Mouse (Mus musculus) midbrain, embryonic 14.5 days (tissue): ENCODE data around the gene Ncapd2. TPM values are rescaled to one million over a fixed set of nuclear protein-coding genes. Genes with fewer than 3 reads are reported as not detected.

Experiments used
- ATAC-seq: fragments of 200-750 bp; cut with Nextera tagmentation; 2 replicates; pipeline ENCODE4 v1.8.0; 2017; ENCODE audit warnings: moderate number of reproducible peaks, moderate library complexity; ENCODE audit not compliant: low FRiP score, low TSS enrichment
- DNase-seq: peaks from one replicate; pipeline ENCODE4 v3.0.0-alpha.2; 2015
- H3K27ac ChIP-seq: fragments of 300-500 bp; sonication (generic); replicated peaks from 2 replicates; pipeline ENCODE4 v1.5.1; 2014; ENCODE audit warnings: mild to moderate bottlenecking, low read depth, low read length, moderate library complexity
- H3K27me3 ChIP-seq: fragments of 300-500 bp; sonication (generic); 2 replicates; pipeline ENCODE4 v1.6.1; 2014; ENCODE audit warnings: low read length, control low read depth, mixed read lengths; ENCODE audit not compliant: control insufficient read depth, insufficient read depth
- H3K36me3 ChIP-seq: fragments of 300-500 bp; sonication (generic); 2 replicates; pipeline ENCODE4 v1.6.1; 2014; ENCODE audit warnings: low read length, control low read depth; ENCODE audit not compliant: control insufficient read depth, insufficient read depth
- H3K4me1 ChIP-seq: fragments of 300-500 bp; sonication (generic); 2 replicates; pipeline ENCODE4 v1.6.1; 2014; ENCODE audit warnings: mild to moderate bottlenecking, antibody characterized with exemption, low read length, control low read depth; ENCODE audit not compliant: control insufficient read depth, insufficient read depth
- H3K4me2 ChIP-seq: fragments of 300-500 bp; sonication (generic); 2 replicates; pipeline ENCODE4 v1.6.1; 2014; ENCODE audit warnings: mild to moderate bottlenecking, low read length, moderate library complexity
- H3K4me3 ChIP-seq: fragments of 300-500 bp; sonication (generic); replicated peaks from 2 replicates; pipeline ENCODE4 v1.5.1; 2014; ENCODE audit warnings: low read depth, low read length
- H3K9ac ChIP-seq: fragments of 300-500 bp; sonication (generic); replicated peaks from 2 replicates; pipeline ENCODE4 v1.6.1; 2014; ENCODE audit warnings: mild to moderate bottlenecking, low read length, moderate library complexity
- H3K9me3 ChIP-seq: fragments of 300-500 bp; sonication (generic); 2 replicates; pipeline ENCODE4 v1.6.1; 2016; ENCODE audit warnings: low read length, control low read depth, mixed read lengths; ENCODE audit not compliant: control insufficient read depth
- WGBS: fragments of 180-500 bp; shearing (Covaris S2); extraction: QIAGEN DNeasy Blood & Tissue Kit; methylation state at CpG from one replicate; pipeline ENCODE4 v1.1.7; 2014; 5-methylcytosine and 5-hydroxymethylcytosine counted together
- polyA plus RNA-seq: library from polyadenylated mRNA; unstranded; fragments of >200 nt; fragmentation: Nextera tagmentation; extraction: Ambion mirVana; gene quantifications from 2 replicates; pipeline ENCODE4 v1.2.1, GENCODE M21; 2014

Ncapd2 gene
- polyA plus RNA-seq, 1 experiment from 2014 or later, result 50.3 TPM

DNA sequence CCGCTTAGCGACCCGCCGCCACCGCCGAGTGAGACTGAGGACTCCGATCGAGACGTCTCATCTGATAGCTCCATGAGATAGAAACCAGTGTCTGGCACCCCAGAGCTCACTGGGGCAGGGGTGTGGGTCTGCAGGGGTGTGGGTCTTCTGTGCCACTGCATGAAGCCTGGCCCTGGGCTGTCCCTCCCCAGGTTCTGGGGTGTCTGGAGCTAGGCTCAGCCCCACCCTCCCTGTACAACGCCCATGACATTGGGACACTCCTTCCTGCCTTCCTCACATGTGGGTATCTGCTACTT, 31.0 kb downstream of the Ncapd2 start:
- Histone ChIP-seq H3K36me3 (peaks cover 55% of the 10 kb centered on the region), H3K27ac (no peak overlapping the region)
- 42% methylated on average over 10 of the region's 10 CpGs for WGBS

DNA sequence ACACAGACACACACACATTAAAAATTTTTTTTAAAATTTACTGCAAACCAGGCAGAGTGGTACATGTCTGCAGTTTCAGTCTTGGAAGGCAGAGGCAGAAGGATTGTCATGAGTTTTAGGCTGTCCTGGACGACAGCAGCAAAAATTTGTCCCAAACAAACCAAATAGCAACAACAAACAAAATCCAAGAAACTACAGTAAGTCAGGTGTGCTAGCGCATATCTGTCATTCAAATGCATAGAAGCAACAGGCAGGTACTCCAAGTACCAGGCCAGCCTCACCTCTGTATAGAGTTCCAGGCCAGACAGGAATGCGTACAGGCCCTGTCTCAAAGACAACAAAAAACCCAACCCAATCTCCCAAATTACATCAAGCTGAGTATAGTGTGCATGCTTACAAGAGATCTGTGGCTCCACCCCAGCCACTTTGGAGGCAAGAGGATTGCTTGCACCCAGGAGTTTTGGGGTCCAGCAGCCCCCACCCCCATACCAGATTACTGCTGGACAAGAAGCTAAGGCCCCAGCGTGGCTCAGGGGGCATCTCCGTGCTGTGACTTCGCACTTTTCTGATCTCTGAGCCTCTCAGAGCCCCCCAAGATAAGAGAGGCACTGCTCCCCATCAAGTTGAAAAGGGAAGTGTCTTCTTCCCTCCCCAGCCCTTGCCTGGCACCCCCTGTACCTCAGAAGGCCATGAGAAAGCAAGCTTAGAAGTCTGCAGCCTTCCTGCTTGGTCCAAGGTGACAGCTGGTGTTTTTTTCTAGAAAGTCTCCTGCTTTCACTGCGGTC, 31.5 kb downstream of the Ncapd2 start:
- H3K4me1 ChIP-seq, result peaks cover 12% of the 10 kb centered on the region
- peaks cover 55% of the 10 kb centered on the region for H3K36me3 ChIP-seq
- no peak overlapping the region for H3K4me3 ChIP-seq
- H3K27me3 ChIP-seq, result no peaks in the 10 kb centered on the region
- no peak overlapping the region; the same call in 1 of the 2 replicates for H3K9ac ChIP-seq
- no peak overlapping the region for H3K27ac ChIP-seq
- no peak overlapping the region for H3K4me2 ChIP-seq
- H3K9me3 ChIP-seq, result no peaks in the 10 kb centered on the region
- WGBS, result 88% methylated on average over 7 of the region's 7 CpGs
- no peak for DNase-seq
- ATAC-seq, result no peak

More for the DNA sequence above, 31.0 kb downstream of the Ncapd2 start:
- DNase-seq, result no peak
- no peak for ATAC-seq
- Histone ChIP-seq H3K4me1 (peaks cover 12% of the 10 kb centered on the region), H3K27me3 (no peaks in the 10 kb centered on the region), H3K9ac (no peak overlapping the region), H3K9me3 (no peaks in the 10 kb centered on the region), H3K4me2 (no peak overlapping the region), H3K4me3 (no peak overlapping the region)

DNA sequence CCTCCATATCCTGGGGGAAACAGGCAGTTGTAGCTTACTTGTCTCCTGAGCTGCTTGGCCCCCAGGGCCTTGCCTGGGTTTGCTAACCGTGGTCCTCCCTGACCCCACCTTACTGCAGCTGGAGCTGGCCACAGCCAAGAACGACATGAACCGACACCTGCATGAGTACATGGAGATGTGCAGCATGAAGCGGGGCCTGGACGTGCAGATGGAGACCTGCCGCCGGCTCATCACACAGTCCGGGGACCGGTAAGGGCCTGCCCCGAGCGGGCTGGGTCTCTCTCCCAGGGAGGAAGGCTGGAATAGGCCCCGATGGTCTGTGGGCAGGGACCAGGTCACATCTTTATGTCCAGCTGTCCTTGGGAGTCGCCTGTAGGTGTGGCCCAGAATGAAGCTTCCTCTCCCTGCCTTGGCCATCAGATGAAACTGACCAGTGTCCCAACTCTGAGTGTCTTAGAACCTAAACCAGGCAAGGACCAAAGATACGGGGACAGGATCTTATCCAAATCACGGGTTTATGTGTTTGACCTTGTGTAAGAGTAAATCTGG, 32.5 kb downstream of the Ncapd2 start:
- Histone ChIP-seq H3K4me3 (no peak overlapping the region), H3K27me3 (no peaks in the 10 kb centered on the region), H3K36me3 (peaks cover 57% of the 10 kb centered on the region), H3K27ac (no peak overlapping the region), H3K9me3 (no peaks in the 10 kb centered on the region), H3K9ac (no peak overlapping the region), H3K4me2 (no peak overlapping the region), H3K4me1 (peaks cover 10% of the 10 kb centered on the region)
- DNase-seq, result no peak
- 86% methylated on average over 15 of the region's 15 CpGs for WGBS
- no peak for ATAC-seq

DNA sequence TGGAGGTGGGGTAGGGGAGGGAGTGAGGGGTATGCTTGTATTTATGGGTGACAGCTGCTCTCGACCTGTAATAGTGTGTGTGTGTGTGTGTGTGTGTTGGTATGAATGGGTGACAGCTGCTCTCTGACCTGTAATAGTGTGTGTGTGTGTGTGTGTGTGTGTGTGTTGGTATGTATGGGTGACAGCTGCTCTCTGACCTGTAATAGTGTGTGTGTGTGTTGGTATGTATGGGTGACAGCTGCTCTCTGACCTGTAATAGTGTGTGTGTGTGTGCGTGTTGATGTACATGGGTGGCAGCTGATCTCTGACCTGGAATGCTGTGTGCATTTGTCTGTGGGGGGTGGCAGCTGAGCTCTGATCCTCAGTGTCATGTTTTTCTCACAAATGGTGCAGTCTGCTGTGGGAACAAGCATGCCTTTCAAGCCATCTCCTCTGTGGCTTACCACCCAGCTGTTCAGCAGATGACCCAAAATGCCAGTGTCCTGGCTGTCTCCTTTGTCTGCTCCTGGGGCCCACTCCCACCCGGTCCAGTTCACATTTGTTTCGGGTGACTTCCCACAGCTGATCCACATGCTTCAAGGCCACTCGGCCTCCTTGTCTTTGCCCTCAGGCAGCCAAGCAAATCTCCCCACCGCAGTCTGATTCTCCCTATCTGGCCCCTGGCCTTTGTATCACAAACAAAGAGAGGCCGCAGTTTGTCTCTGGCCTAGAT, 34.4 kb downstream of the Ncapd2 start:
- Histone ChIP-seq H3K27me3 (no peaks in the 10 kb centered on the region), H3K4me3 (no peak overlapping the region), H3K9me3 (no peaks in the 10 kb centered on the region), H3K9ac (no peak overlapping the region; the same call in 1 of the 2 replicates), H3K4me2 (no peak overlapping the region), H3K27ac (peak overlapping the region; percentile 70), H3K36me3 (peaks cover 62% of the 10 kb centered on the region), H3K4me1 (0 out of 2 replicates have a peak, but pooled peaks cover 2% of the 10 kb centered on the region)
- 12% methylated on average over 7 of the region's 7 CpGs for WGBS
- ATAC-seq, result no peak
- no peak for DNase-seq

DNA sequence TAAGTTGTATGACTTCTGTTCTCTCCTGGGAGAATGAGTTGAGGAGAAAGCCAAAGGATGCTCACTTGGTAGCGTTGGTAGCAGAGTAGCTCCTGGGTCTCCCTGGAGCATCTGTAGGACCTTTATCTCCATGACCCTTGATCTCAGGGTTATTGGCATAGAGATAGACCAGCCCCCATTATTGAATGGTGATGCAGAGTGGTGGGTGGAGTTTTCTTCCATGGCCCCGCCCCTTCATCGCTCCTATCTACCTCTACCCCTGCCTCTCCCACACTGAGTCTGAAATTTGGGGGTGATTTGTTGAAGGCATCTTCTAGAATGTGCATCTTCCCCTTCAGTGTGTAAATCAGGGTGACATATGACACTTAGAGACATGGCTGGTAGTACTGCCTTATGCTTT, 35.0 kb downstream of the Ncapd2 start:
- 0 out of 2 replicates have a peak, but pooled peaks cover 2% of the 10 kb centered on the region for H3K4me1 ChIP-seq
- H3K36me3 ChIP-seq, result peaks cover 64% of the 10 kb centered on the region
- no peaks in the 10 kb centered on the region for H3K9me3 ChIP-seq
- no peak overlapping the region for H3K4me3 ChIP-seq
- no peak overlapping the region for H3K9ac ChIP-seq
- H3K27ac ChIP-seq, result no peak overlapping the region
- no peak overlapping the region for H3K4me2 ChIP-seq
- ATAC-seq (no peak), DNase-seq (no peak)
- no peaks in the 10 kb centered on the region for H3K27me3 ChIP-seq
- WGBS, result 87% methylated on average over 3 of the region's 3 CpGs

DNA sequence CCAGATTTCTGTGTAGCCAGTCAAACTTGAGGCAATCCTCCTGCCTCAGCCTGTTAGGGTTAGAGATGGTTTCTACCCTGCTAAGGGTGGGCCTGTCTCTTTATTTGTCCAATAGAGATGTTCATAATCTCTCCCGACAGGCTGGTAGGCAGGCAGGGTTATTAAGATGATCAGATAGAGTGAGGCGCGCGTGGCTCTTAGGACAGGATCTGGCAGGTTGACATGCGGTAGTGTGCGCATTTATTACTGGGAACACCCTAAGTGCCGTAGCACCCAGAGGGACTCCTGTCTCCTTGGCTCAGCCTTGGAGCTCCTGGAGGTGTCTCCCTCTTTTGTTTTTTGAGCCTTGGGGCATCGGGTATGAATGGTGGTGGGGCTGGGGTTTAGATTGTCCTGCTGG, 36.2 kb downstream of the Ncapd2 start:
- Histone ChIP-seq H3K27ac (no peak overlapping the region), H3K4me1 (0 out of 2 replicates have a peak, but pooled peaks cover 2% of the 10 kb centered on the region), H3K4me2 (no peak overlapping the region), H3K4me3 (no peak overlapping the region), H3K36me3 (peaks cover 54% of the 10 kb centered on the region), H3K27me3 (no peaks in the 10 kb centered on the region), H3K9me3 (no peaks in the 10 kb centered on the region), H3K9ac (no peak overlapping the region)
- DNase-seq, result no peak
- WGBS, result 75% methylated on average over 8 of the region's 8 CpGs
- no peak for ATAC-seq

DNA sequence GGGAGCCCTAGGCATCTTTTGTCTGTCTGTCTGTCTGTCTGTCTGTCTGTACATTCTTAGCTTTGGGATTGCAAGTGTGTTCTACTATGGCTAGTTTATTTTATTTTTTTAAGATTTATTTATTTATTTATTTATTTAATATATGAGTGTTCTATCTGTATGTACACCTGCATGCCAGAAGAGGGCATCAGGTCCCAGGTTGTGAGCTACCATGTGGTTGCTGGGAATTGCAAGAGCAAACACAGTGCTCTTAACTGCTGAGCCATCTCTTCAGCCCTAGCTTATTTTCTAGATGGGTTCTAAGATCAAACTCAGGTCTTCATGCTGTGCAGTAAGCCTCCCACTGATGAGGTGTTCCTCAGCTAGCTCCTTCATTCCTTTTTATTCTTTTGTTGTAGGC, 37.0 kb downstream of the Ncapd2 start:
- no peak overlapping the region for H3K9ac ChIP-seq
- H3K36me3 ChIP-seq, result peaks cover 49% of the 10 kb centered on the region
- no peak overlapping the region for H3K4me2 ChIP-seq
- DNase-seq (peak; percentile 68), ATAC-seq (no peak)
- no peak overlapping the region for H3K27ac ChIP-seq
- H3K27me3 ChIP-seq, result no peaks in the 10 kb centered on the region
- 0 out of 2 replicates have a peak, but pooled peaks cover 2% of the 10 kb centered on the region for H3K4me1 ChIP-seq
- no peak overlapping the region for H3K4me3 ChIP-seq
- H3K9me3 ChIP-seq, result no peaks in the 10 kb centered on the region

DNA sequence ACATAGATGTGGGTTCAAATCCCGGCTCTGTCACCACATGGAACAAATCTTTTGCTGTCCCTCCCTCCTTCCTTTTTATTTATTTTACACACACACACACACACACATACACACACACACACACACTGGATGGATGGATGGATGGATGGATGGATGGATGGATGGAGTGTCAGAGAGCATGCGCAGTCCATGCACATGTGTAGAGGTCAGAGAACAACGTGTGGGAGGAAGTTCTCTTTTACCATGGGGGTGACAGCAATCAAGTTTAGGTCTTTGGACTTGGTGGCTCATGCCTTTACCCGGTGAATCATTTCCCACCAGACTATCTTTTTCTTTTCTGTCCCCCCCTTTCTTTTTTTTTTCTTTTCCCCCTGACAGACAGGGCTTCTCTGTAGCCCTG, 37.8 kb downstream of the Ncapd2 start:
- H3K9ac ChIP-seq, result no peak overlapping the region
- ATAC-seq (no peak), DNase-seq (no peak)
- H3K9me3 ChIP-seq, result no peaks in the 10 kb centered on the region
- H3K27ac ChIP-seq, result no peak overlapping the region
- WGBS, result 94% methylated on average over 4 of the region's 4 CpGs
- H3K27me3 ChIP-seq, result no peaks in the 10 kb centered on the region
- H3K4me3 ChIP-seq, result no peak overlapping the region
- 0 out of 2 replicates have a peak, but pooled peaks cover 3% of the 10 kb centered on the region for H3K4me1 ChIP-seq
- H3K36me3 ChIP-seq, result peaks cover 41% of the 10 kb centered on the region
- H3K4me2 ChIP-seq, result no peak overlapping the region
